Mouse (Mus musculus) ES-Bruce4 (cell line): ENCODE measurements around the gene Padi3.

Source experiments
- CTCF ChIP-seq: IDR thresholded peaks from one replicate; pipeline ENCODE4 v1.8.1; 2011; ENCODE audit warnings: low read depth, low read length
- EP300 ChIP-seq: IDR thresholded peaks from 2 replicates; pipeline ENCODE4 v1.6.1; 2011; ENCODE audit warnings: low read depth, low read length; ENCODE audit not compliant: insufficient read depth
- POLR2A ChIP-seq: IDR thresholded peaks from one replicate; pipeline ENCODE4 v1.8.1; 2011; ENCODE audit warnings: low read length; ENCODE audit not compliant: insufficient read depth

- TF ChIP-seq CTCF = no peak
- TF ChIP-seq EP300 = no peak
- TF ChIP-seq POLR2A = no peak
These were observed 44.5 kb downstream of the Padi3 start for GRCm38 (mm10) chr4:140765936-140766335.
